Mouse (Mus musculus) CH12.LX (cell line): ENCODE measurements around the gene Pdk2. TPM values are rescaled to one million over a fixed set of nuclear protein-coding genes. Genes with fewer than 3 reads are reported as not detected.

Experiments used
- DNase-seq: peaks from one replicate; pipeline ENCODE4 v3.0.0-alpha.2; 2013; ENCODE audit errors: extremely low read depth
- H3K27ac ChIP-seq: 2 replicates; pipeline ENCODE4 v1.5.1; 2012; ENCODE audit warnings: low read depth, mild to moderate bottlenecking, control low read depth, moderate library complexity; ENCODE audit not compliant: insufficient read depth
- H3K27me3 ChIP-seq: replicated peaks from 2 replicates; pipeline ENCODE3; 2012; ENCODE audit warnings: inconsistent platforms
- H3K36me3 ChIP-seq, 2 experiments: replicated peaks in 1 of 2; 2 replicates each; pipeline versions ENCODE3 to v1.6.1; 2012; ENCODE audit warnings: inconsistent platforms in 1 of 2, low read length in 1 of 2, mild to moderate bottlenecking in 1 of 2, mixed read lengths in 1 of 2, moderate library complexity in 1 of 2; ENCODE audit not compliant: control insufficient read depth in 1 of 2, insufficient read depth in 1 of 2
- H3K4me1 ChIP-seq, 2 experiments: 2 replicates each; pipeline ENCODE4 v1.6.1; 2012; ENCODE audit warnings: inconsistent platforms in 1 of 2, moderate library complexity in 1 of 2; ENCODE audit not compliant: insufficient read depth in 2 of 2, control insufficient read depth in 1 of 2
- H3K4me2 ChIP-seq: 2 replicates; pipeline ENCODE4 v1.6.1; 2012; ENCODE audit warnings: low read depth, mild to moderate bottlenecking, control low read depth; ENCODE audit not compliant: poor library complexity, insufficient read depth, severe bottlenecking
- H3K4me3 ChIP-seq, 3 experiments: fragments of 150-350 bp in 1 of 3; sonication (generic) in 1 of 3; replicated peaks in 1 of 3; 2 replicates each; pipeline versions ENCODE3 to v1.5.1; 2011 to 2012; ENCODE audit warnings: low read depth in 2 of 3, low read length in 2 of 3, mild to moderate bottlenecking in 2 of 3, moderate library complexity in 2 of 3, control low read depth in 1 of 3, improper control_type of control experiment in 1 of 3, inconsistent platforms in 1 of 3, mixed read lengths in 1 of 3; ENCODE audit not compliant: poor library complexity in 1 of 3
- H3K79me2 ChIP-seq: replicated peaks from 2 replicates; pipeline ENCODE4 v1.6.1; 2012; ENCODE audit warnings: mild to moderate bottlenecking, moderate library complexity; ENCODE audit not compliant: control insufficient read depth, poor library complexity, insufficient read depth, severe bottlenecking; ENCODE audit errors: extremely low read depth
- H3K9ac ChIP-seq: 2 replicates; pipeline ENCODE4 v1.6.1; 2012; ENCODE audit warnings: low read depth, mild to moderate bottlenecking, control low read depth, moderate library complexity; ENCODE audit not compliant: insufficient read depth
- H3K9me3 ChIP-seq: replicated peaks from 2 replicates; pipeline ENCODE3; 2012; ENCODE audit warnings: low read length, inconsistent platforms, mixed read lengths
- BHLHE40 ChIP-seq: IDR thresholded peaks from 2 replicates; pipeline ENCODE4 v1.6.1; 2011; ENCODE audit warnings: mild to moderate bottlenecking, low read depth, low read length, improper control_type of control experiment
- CHD2 ChIP-seq: IDR thresholded peaks from 2 replicates; pipeline ENCODE4 v1.6.1; 2011; ENCODE audit warnings: low read length, improper control_type of control experiment
- EP300 ChIP-seq: IDR thresholded peaks from 2 replicates; pipeline ENCODE4 v1.6.1; 2011; ENCODE audit warnings: low read length, improper control_type of control experiment
- ETS1 ChIP-seq: conservative IDR thresholded peaks from 2 replicates; pipeline ENCODE4 v1.6.1; 2012; ENCODE audit warnings: low read depth, mild to moderate bottlenecking, inconsistent platforms, low read length, improper control_type of control experiment, moderate library complexity
- GABPA ChIP-seq: IDR thresholded peaks from 2 replicates; pipeline ENCODE4 v1.6.1; 2012; ENCODE audit warnings: low read depth, low read length, improper control_type of control experiment, inconsistent platforms; ENCODE audit not compliant: insufficient replicate concordance
- HCFC1 ChIP-seq: IDR thresholded peaks from 2 replicates; pipeline ENCODE4 v1.6.1; 2012; ENCODE audit warnings: low read depth, mild to moderate bottlenecking, inconsistent platforms, low read length, improper control_type of control experiment
- JUN ChIP-seq: IDR thresholded peaks from 2 replicates; pipeline ENCODE4 v1.6.1; 2011; ENCODE audit warnings: low read depth, mild to moderate bottlenecking, low read length, improper control_type of control experiment, moderate library complexity; ENCODE audit not compliant: insufficient read depth
- PAX5 ChIP-seq: IDR thresholded peaks from 2 replicates; pipeline ENCODE4 v1.6.1; 2012; ENCODE audit warnings: low read length, inconsistent platforms, mixed read lengths
- POLR2AphosphoS2 ChIP-seq: IDR thresholded peaks from 2 replicates; pipeline ENCODE4 v1.6.1; 2011; ENCODE audit warnings: low read depth, low read length, improper control_type of control experiment
- RAD21 ChIP-seq: IDR thresholded peaks from 2 replicates; pipeline ENCODE4 v1.6.1; 2011; ENCODE audit warnings: low read depth, mild to moderate bottlenecking, low read length, improper control_type of control experiment, moderate library complexity
- RCOR1 ChIP-seq: conservative IDR thresholded peaks from 2 replicates; pipeline ENCODE4 v1.6.1; 2012; ENCODE audit warnings: low read depth, mild to moderate bottlenecking, inconsistent platforms, low read length, improper control_type of control experiment
- SMC3 ChIP-seq: IDR thresholded peaks from 2 replicates; pipeline ENCODE4 v1.6.1; 2011; ENCODE audit warnings: low read depth, low read length, improper control_type of control experiment
- TBP ChIP-seq: conservative IDR thresholded peaks from 2 replicates; pipeline ENCODE4 v1.6.1; 2011; ENCODE audit warnings: low read depth, low read length, improper control_type of control experiment
- USF1 ChIP-seq: IDR thresholded peaks from 2 replicates; pipeline ENCODE4 v1.6.1; 2014; ENCODE audit warnings: low read depth, mild to moderate bottlenecking, inconsistent platforms, low read length, improper control_type of control experiment
- ZMIZ1 ChIP-seq: IDR thresholded peaks from 2 replicates; pipeline ENCODE4 v1.6.1; 2012; ENCODE audit warnings: low read depth, mild to moderate bottlenecking, inconsistent platforms, low read length, improper control_type of control experiment
- ZNF384 ChIP-seq: IDR thresholded peaks from 2 replicates; pipeline ENCODE4 v1.6.1; 2012; ENCODE audit warnings: low read depth, low read length, improper control_type of control experiment, inconsistent platforms
- dilution Hi-C: fragments of 300-500 bp; cut with MboI; formaldehyde crosslinking; loops from 2 replicates; pipeline ENCODE4 v1.14.3; 2020; ENCODE audit warnings: low sequenced_read_pairs; ENCODE audit not compliant: extremely low pct_unique_long_range_greater_than_20kb, extremely low pct_ligation_motif_present
- in situ Hi-C: fragments of 300-500 bp; cut with MboI; formaldehyde crosslinking; loops from 3 replicates; pipeline ENCODE4 v1.14.3; 2019; ENCODE audit warnings: low sequenced_read_pairs, low pct_ligation_motif_present, low pct_unique_long_range_greater_than_20kb, mixed read lengths
- polyA plus RNA-seq: library from polyadenylated mRNA; unstranded; fragments of >175 nt; gene quantifications from 2 replicates; pipeline ENCODE4 v1.2.1, GENCODE M21; 2012; ENCODE audit warnings: low read depth; ENCODE audit not compliant: insufficient read length
- total RNA-seq, 2 experiments: library from RNA; depleted of rRNA; stranded (reverse); fragments of 300-350 nt in 1 of 2; fragments of >200 nt in 1 of 2; gene quantifications; 2 replicates each; pipeline ENCODE4 v1.2.3; 2012 to 2014

Pdk2 gene
- total and polyA plus RNA-seq, 3 experiments = not detected

DNA sequence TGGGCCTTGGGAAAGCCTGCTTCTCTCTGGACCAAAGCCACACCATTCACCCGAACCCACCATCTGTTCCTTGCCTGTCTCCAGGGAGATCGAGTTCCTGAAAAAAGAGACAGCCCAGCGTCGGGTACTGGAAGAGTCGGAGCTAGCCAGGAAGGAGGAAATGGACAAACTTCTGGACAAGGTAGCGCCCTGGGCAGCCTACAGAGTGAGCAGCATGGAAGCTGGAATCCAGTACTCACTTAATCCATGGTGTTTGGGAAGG is 36.3 kb downstream of the Pdk2 start:
- in situ Hi-C loops (no loop called here), dilution Hi-C loops (no loop called here)
- Histone ChIP-seq H3K36me3 (peaks cover 25 to 56% of the 10 kb centered on the region in 2 experiments), H3K4me3 (no peak overlapping the region), H3K27ac (no peak overlapping the region), H3K27me3 (peaks cover 23% of the 10 kb centered on the region), H3K4me1 (peaks cover 8 to 40% of the 10 kb centered on the region in 2 experiments), H3K9me3 (no peaks in the 10 kb centered on the region), H3K79me2 (no peaks in the 10 kb centered on the region), H3K9ac (no peak overlapping the region), H3K4me2 (no peak overlapping the region)
- no peak for DNase-seq
- TF ChIP-seq EP300 (no peak), GABPA (no peak), POLR2AphosphoS2 (no peak), JUN (no peak), BHLHE40 (no peak), TBP (no peak), PAX5 (no peak)

DNA sequence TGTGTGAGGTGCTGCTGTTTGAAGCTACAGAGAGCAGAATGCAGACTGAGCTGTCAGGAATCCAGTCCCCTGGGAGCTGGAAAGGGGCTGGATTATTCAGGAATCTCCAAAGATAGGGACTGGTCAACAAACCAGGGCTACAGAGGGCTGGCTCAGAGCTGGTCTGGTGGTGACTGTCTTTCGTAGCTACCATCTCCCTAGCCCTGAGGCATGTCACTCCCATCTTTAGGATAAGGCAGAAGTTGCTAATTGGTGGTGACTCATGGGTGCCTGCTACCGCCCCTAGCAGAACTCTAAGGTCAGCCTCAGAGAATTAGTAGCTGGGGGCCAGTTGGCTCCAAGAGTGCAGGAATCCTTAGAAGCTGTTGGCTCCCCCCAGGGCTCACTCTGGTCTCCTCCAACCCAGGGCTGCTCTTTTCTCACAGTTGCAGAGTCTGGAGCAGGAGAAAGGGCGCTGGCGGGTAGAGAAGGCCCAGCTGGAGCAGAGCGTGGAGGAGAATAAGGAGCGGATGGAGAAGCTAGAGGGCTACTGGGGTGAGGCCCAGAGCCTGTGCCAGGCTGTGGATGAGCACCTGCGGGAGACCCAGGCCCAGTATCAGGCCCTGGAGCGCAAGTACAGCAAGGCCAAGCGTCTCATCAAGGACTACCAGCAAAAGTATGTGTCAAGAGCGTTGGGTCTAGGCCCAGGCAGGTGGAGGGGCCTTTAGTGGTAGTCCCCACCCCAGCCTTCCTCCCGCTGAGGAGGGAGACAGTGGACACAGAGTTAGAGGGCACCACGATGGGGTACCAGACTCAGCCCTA is 36.8 kb downstream of the Pdk2 start:
- Histone ChIP-seq H3K4me3 (no peak overlapping the region), H3K9me3 (no peaks in the 10 kb centered on the region), H3K79me2 (no peaks in the 10 kb centered on the region), H3K4me1 (peaks cover 8 to 36% of the 10 kb centered on the region in 2 experiments), H3K4me2 (no peak overlapping the region), H3K36me3 (peaks cover 28 to 62% of the 10 kb centered on the region in 2 experiments), H3K9ac (no peak overlapping the region), H3K27me3 (peaks cover 18% of the 10 kb centered on the region), H3K27ac (no peak overlapping the region)
- TF ChIP-seq ZMIZ1 (no peak), PAX5 (no peak), RAD21 (no peak)
- dilution Hi-C loops = no loop called here
- in situ Hi-C loops = no loop called here
- no peak for DNase-seq

- in situ Hi-C loops = no loop called here
- Histone ChIP-seq H3K4me1 (peaks cover 8 to 35% of the 10 kb centered on the region in 2 experiments), H3K36me3 (peaks cover 34 to 76% of the 10 kb centered on the region in 2 experiments), H3K4me2 (no peak overlapping the region), H3K9ac (no peak overlapping the region), H3K27me3 (peaks cover 2% of the 10 kb centered on the region), H3K4me3 (no peak overlapping the region), H3K27ac (no peak overlapping the region), H3K79me2 (no peaks in the 10 kb centered on the region), H3K9me3 (no peaks in the 10 kb centered on the region)
- dilution Hi-C loops = no loop called here
- TF ChIP-seq USF1 (no peak), ZNF384 (no peak), CHD2 (no peak), HCFC1 (no peak), SMC3 (no peak), RCOR1 (no peak), ETS1 (no peak), EP300 (no peak)
- DNase-seq = no peak
These were observed 38.4 kb downstream of the Pdk2 start for GRCm38 (mm10) chr11:95002705-95003104.
